Mouse (Mus musculus) C2C12 (cell line): Measurements from ENCODE around the gene Tsen54. TPM values are rescaled to one million over a fixed set of nuclear protein-coding genes. Genes with fewer than 3 reads are reported as not detected.

ENCODE experiments used
- H3K27me3 ChIP-seq: one replicate; pipeline ENCODE4 v1.6.1; 2011; ENCODE audit not compliant: control insufficient read depth, insufficient read depth, insufficient read length
- H3K36me3 ChIP-seq: one replicate; pipeline ENCODE4 v1.6.1; 2011; ENCODE audit not compliant: control insufficient read depth, insufficient read depth
- H3K4me3 ChIP-seq: one replicate; pipeline ENCODE4 v1.5.1; 2011; ENCODE audit warnings: mild to moderate bottlenecking, control low read depth; ENCODE audit not compliant: poor library complexity, insufficient read depth, severe bottlenecking
- H3K79me2 ChIP-seq: one replicate; pipeline ENCODE4 v1.6.1; 2011; ENCODE audit not compliant: control insufficient read depth, insufficient read depth
- H3K79me3 ChIP-seq: one replicate; pipeline ENCODE4 v1.6.1; 2011; ENCODE audit warnings: low read depth, control low read depth
- H3ac ChIP-seq: one replicate; pipeline ENCODE3; 2011; ENCODE audit warnings: low read depth; ENCODE audit not compliant: control insufficient read depth, insufficient read length
- CEBPB ChIP-seq: IDR thresholded peaks from one replicate; pipeline ENCODE4 v1.6.1; 2011; ENCODE audit warnings: low read depth, mild to moderate bottlenecking, control low read depth, moderate library complexity
- CTCF ChIP-seq: IDR thresholded peaks from one replicate; pipeline ENCODE4 v1.5.1; 2011; ENCODE audit not compliant: control insufficient read depth, insufficient read depth, insufficient read length
- FOSL1 ChIP-seq: IDR thresholded peaks from one replicate; pipeline ENCODE4 v1.8.0; 2011; ENCODE audit warnings: mild to moderate bottlenecking, low read length; ENCODE audit not compliant: poor library complexity, insufficient read depth, severe bottlenecking
- MAX ChIP-seq: IDR thresholded peaks from one replicate; pipeline ENCODE4 v1.6.1; 2011; ENCODE audit warnings: mild to moderate bottlenecking, control low read depth
- MYOD1 ChIP-seq: IDR thresholded peaks from one replicate; pipeline ENCODE4 v1.6.1; 2011; ENCODE audit warnings: low read depth; ENCODE audit not compliant: control insufficient read depth, insufficient read length
- MYOG ChIP-seq: IDR thresholded peaks from one replicate; pipeline ENCODE4 v1.6.1; 2011; ENCODE audit not compliant: control insufficient read depth, insufficient read length; ENCODE audit errors: extremely low read depth
- USF1 ChIP-seq: IDR thresholded peaks from one replicate; pipeline ENCODE4 v1.6.1; 2011; ENCODE audit warnings: low read depth, mild to moderate bottlenecking, control low read depth, moderate library complexity
- polyA plus RNA-seq: library from polyadenylated mRNA; unstranded; fragments of >200 nt; fragmentation: generic; extraction: Trizol; gene quantifications from one replicate; pipeline ENCODE4 v1.2.1, GENCODE M21; 2012; ENCODE audit warnings: missing spikeins

Gene Tsen54
- polyA plus RNA-seq, 1 experiment: 18.5 TPM

DNA sequence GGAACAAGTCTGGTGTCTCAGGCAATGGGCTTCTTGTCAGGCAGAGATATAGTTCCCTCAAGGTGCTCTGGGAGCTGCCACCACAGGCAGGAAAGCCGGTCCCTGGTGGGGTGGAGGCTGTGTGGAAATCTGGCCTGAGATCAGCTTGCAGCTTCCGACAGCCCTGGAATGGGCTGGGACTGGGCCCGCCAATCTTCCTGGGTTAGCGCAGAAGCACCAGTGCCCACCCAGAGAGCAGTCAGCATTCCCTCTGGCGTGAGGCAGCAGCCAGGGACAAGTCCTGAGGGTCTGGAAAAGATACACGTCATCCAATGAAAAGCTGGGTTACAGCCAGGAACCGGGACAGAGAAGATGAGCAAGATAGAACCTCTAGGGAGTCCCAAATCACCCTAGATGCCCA lies 2.4 kb upstream of the Tsen54 start:
- no peak for TF ChIP-seq MYOG
- TF ChIP-seq FOSL1: no peak
- no peak for TF ChIP-seq MAX
- TF ChIP-seq MYOD1: no peak
- TF ChIP-seq USF1: no peak
- TF ChIP-seq CEBPB: no peak
- TF ChIP-seq CTCF: no peak
- peaks cover 8% of the 10 kb centered on the region for H3K79me2 ChIP-seq
- no peak overlapping the region for H3ac ChIP-seq
- H3K36me3 ChIP-seq: no peaks in the 10 kb centered on the region
- peaks cover 3% of the 10 kb centered on the region for H3K79me3 ChIP-seq
- H3K27me3 ChIP-seq: no peaks in the 10 kb centered on the region
- no peak overlapping the region for H3K4me3 ChIP-seq

- peaks cover 8% of the 10 kb centered on the region for H3K79me2 ChIP-seq
- H3ac ChIP-seq: peak overlapping the region; percentile 92
- TF ChIP-seq FOSL1 (no peak), CTCF (no peak), MYOD1 (no peak), MYOG (no peak), USF1 (no peak), CEBPB (no peak), MAX (no peak)
- no peaks in the 10 kb centered on the region for H3K27me3 ChIP-seq
- H3K79me3 ChIP-seq: peaks cover 3% of the 10 kb centered on the region
- H3K36me3 ChIP-seq: no peaks in the 10 kb centered on the region
- H3K4me3 ChIP-seq: peak overlapping the region; percentile 69
Observed at GRCm38 (mm10) chr11:115812533-115813420, 1.7 kb upstream of the Tsen54 start.

- Histone ChIP-seq H3K79me2 (peaks cover 8% of the 10 kb centered on the region), H3K36me3 (no peaks in the 10 kb centered on the region), H3K79me3 (peaks cover 3% of the 10 kb centered on the region), H3ac (peak within 1 kb of the TSS; percentile 92), H3K27me3 (no peaks in the 10 kb centered on the region), H3K4me3 (peak within 1 kb of the TSS; percentile 69)
- TF ChIP-seq USF1 (no peak), CTCF (peak; percentile 93), MAX (peak; percentile 59), FOSL1 (no peak), CEBPB (no peak), MYOG (no peak), MYOD1 (no peak)
Observed at GRCm38 (mm10) chr11:115813507-115814296, 822 bp upstream of the Tsen54 start, which contains the start of gene Caskin2. Caskin2 (minus strand) TSS chr11:115813639.

GRCm38 (mm10) chr11:115817331-115817730 lies 2.8 kb downstream of the Tsen54 start:
- no peak for TF ChIP-seq CEBPB
- no peak for TF ChIP-seq MYOG
- TF ChIP-seq USF1: no peak
- no peak for TF ChIP-seq MAX
- no peak for TF ChIP-seq MYOD1
- TF ChIP-seq CTCF: no peak
- TF ChIP-seq FOSL1: no peak
- Histone ChIP-seq H3K79me2 (peaks cover 8% of the 10 kb centered on the region), H3K79me3 (peaks cover 1% of the 10 kb centered on the region), H3K4me3 (no peak overlapping the region), H3K27me3 (no peaks in the 10 kb centered on the region), H3ac (no peak overlapping the region), H3K36me3 (peaks cover 10% of the 10 kb centered on the region)

DNA sequence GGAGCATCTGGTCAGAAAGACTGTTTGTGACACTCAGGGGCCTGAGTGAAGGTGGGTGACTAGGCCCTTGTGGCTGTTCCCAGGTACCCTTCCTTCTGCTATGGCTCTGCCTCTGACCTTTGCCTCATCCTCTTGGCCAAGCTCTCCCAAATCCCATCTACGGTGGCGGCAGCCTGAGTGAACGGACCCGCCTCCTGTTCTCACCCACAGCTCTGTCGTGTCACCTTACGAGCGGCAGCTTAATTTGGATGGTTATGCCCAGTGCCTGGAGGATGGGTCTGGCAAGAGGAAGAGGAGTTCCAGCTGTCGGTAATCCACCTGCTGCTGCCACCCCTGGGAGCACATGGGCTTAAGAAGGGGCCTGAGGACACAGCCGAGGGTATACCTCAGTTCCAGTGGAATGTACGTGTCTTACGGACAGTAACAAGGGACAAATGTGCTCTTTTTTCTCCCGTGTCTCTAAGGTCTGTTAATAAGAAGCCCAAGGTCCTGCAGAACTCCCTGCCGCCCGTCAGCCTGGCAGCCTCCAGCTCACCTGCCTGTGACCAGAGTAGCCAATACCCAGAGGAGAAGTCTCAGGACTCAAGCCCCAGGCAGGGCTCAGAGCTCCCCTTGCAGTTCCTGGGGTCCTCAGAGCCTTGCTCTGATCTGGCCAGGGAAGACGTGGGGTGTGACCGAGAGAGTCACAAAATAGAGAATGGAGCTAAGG lies 5.5 kb downstream of the Tsen54 start:
- Histone ChIP-seq H3K4me3 (no peak overlapping the region), H3K79me3 (peaks cover 1% of the 10 kb centered on the region), H3K79me2 (peaks cover 6% of the 10 kb centered on the region), H3K36me3 (peaks cover 13% of the 10 kb centered on the region), H3K27me3 (peaks cover 7% of the 10 kb centered on the region), H3ac (no peak overlapping the region)
- no peak for TF ChIP-seq USF1
- TF ChIP-seq MYOG: no peak
- TF ChIP-seq CEBPB: no peak
- TF ChIP-seq MYOD1: no peak
- TF ChIP-seq MAX: no peak
- no peak for TF ChIP-seq CTCF
- no peak for TF ChIP-seq FOSL1
